Mouse (Mus musculus) megakaryocyte progenitor cell, adult 5-6 weeks (primary cell): Measurements from ENCODE around the gene Olfr1331. TPM values are rescaled to one million over a fixed set of nuclear protein-coding genes. Genes with fewer than 3 reads are reported as not detected.
"Not testable (repeated sequence)": the region's sequence is repeated elsewhere in the genome, so short reads cannot be mapped to it uniquely, and the experiment has no call there.

ENCODE experiments used
- ATAC-seq: replicated peaks from 2 replicates; pipeline ENCODE4 v1.8.0; 2016; ENCODE audit warnings: mild to moderate bottlenecking, moderate TSS enrichment, inconsistent platforms; ENCODE audit not compliant: poor library complexity
- total RNA-seq, 2 experiments: library from RNA; stranded (forward) in 1 of 2; stranded (reverse) in 1 of 2; fragments of 157-497, 149-512 nt in 1 of 2; fragments of 200-1000 nt in 1 of 2; gene quantifications; 2 replicates each; pipeline versions ENCODE4 v1.2.3 to v1.2.4; 2015 to 2017

Olfr1331 gene
- total RNA-seq (2015): not detected in 2 replicates
- not detected in 2 replicates for total RNA-seq (2017)

DNA sequence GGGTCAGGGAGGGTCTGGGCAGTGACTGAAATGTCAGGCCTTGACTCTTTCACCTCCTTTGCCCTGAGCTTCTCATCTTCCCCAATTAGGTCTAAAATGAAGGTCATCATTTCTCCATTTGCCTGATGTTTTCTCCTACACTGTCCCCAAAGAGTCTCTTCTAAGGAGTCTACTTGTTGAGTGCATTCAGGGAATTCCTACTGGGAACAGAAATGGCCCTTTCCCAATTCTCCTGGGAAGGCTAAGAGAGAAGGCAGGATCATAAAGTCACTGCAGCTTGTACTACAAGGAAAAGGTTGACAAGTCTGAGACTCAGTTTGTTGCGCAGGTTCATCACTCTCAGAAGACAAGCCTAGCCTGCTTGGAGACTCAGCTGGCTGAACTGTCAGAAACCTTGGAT, at the start of gene Olfr1331:
Olfr1331 (plus strand) TSS at position 301 of the 400 bp plus-strand sequence.
- ATAC-seq: no peak

- no peak for ATAC-seq
Observed at GRCm38 (mm10) chr4:118818921-118819320, 45.5 kb upstream of the Olfr1331 start.

- ATAC-seq: no peak
Observed at GRCm38 (mm10) chr4:118836179-118836578, 28.3 kb upstream of the Olfr1331 start, which contains the start of gene Olfr1333. Gene Olfr1333 (minus strand): TSS chr4:118836279.

GRCm38 (mm10) chr4:118861791-118862190, 2.7 kb upstream of the Olfr1331 start:
- ATAC-seq: no peak

- ATAC-seq: no peak
Observed at GRCm38 (mm10) chr4:118862704-118863103, 1.7 kb upstream of the Olfr1331 start.

- no peak for ATAC-seq
Observed at GRCm38 (mm10) chr4:118867566-118867965, 3.1 kb downstream of the Olfr1331 start.

- ATAC-seq: no peak
Observed at GRCm38 (mm10) chr4:118888297-118888696, 23.8 kb downstream of the Olfr1331 start, which contains the start of gene Olfr1330. Gene Olfr1330 (plus strand): TSS chr4:118888597.

- ATAC-seq: no peak
Observed at GRCm38 (mm10) chr4:118901981-118902380, 37.5 kb downstream of the Olfr1331 start.

DNA sequence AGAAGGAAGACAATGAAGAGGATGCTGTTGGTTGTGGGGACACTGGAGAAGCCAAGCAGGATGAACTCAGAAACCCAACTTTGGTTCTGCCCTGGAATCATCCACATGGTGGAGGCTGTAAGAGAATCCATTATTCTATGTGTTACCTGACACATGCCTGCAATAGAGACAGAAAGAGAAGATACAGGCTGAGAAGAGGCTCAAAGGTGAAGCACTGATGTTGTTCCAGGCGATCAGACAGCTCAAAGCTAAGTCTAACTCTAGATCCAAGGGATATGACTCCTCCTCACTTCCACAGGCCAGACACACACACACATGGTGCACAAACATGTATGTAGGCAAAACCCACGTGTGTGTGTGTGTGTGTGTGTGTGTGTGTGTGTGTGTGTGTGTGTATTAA, 52.9 kb downstream of the Olfr1331 start, which contains the start of gene Olfr1329:
Olfr1329 (minus strand) TSS at position 101 of the 400 bp plus-strand sequence.
- not testable (repeated sequence) for ATAC-seq

Other genes starting within 250 kb of the Olfr1331 start
- 1.2 and 1.5 TPM in 2 replicates for gene Cfap57, start 243.9 kb upstream of the Olfr1331 start, total RNA-seq (2015)
- 3.5 and 4.3 TPM in 2 replicates for gene Cfap57, start 243.9 kb upstream of the Olfr1331 start, total RNA-seq (2017)
- gene Ebna1bp2, start 243.8 kb upstream of the Olfr1331 start, total RNA-seq (2015): 144 and 146 TPM in 2 replicates
- gene Ebna1bp2, start 243.8 kb upstream of the Olfr1331 start, total RNA-seq (2017): 133 and 168 TPM in 2 replicates
- not detected in 2 replicates for gene Olfr62, start 205.7 kb upstream of the Olfr1331 start, total RNA-seq (2015)
- not detected in 2 replicates for gene Olfr62, start 205.7 kb upstream of the Olfr1331 start, total RNA-seq (2017)
- gene Olfr1342, start 171.9 kb upstream of the Olfr1331 start, total RNA-seq (2015): not detected in 2 replicates
- not detected in 2 replicates for gene Olfr1342, start 171.9 kb upstream of the Olfr1331 start, total RNA-seq (2017)
- gene Olfr1341, start 161.1 kb upstream of the Olfr1331 start, total RNA-seq (2015): not detected in 2 replicates
- not detected in 2 replicates for gene Olfr1341, start 161.1 kb upstream of the Olfr1331 start, total RNA-seq (2017)
- not detected in 2 replicates for gene Olfr1340, start 144.5 kb upstream of the Olfr1331 start, total RNA-seq (2015)
- gene Olfr1340, start 144.5 kb upstream of the Olfr1331 start, total RNA-seq (2017): not detected in 2 replicates
- gene Olfr1339, start 132.5 kb upstream of the Olfr1331 start, total RNA-seq (2015): not detected in 2 replicates
- not detected in 2 replicates for gene Olfr1339, start 132.5 kb upstream of the Olfr1331 start, total RNA-seq (2017)
- gene Olfr1338, start 105.9 kb upstream of the Olfr1331 start, total RNA-seq (2015): not detected in 2 replicates
- gene Olfr1338, start 105.9 kb upstream of the Olfr1331 start, total RNA-seq (2017): not detected in 2 replicates
- not detected in 2 replicates for gene Olfr1337, start 82.1 kb upstream of the Olfr1331 start, total RNA-seq (2015)
- not detected in 2 replicates for gene Olfr1337, start 82.1 kb upstream of the Olfr1331 start, total RNA-seq (2017)
- gene Olfr1335, start 54.7 kb upstream of the Olfr1331 start, total RNA-seq (2015): not detected in 2 replicates
- not detected in 2 replicates for gene Olfr1335, start 54.7 kb upstream of the Olfr1331 start, total RNA-seq (2017)
- not detected in 2 replicates for gene Olfr1333, start 28.4 kb upstream of the Olfr1331 start, total RNA-seq (2015)
- gene Olfr1333, start 28.4 kb upstream of the Olfr1331 start, total RNA-seq (2017): not detected in 2 replicates
- not detected in 2 replicates for gene Olfr1330, start 23.9 kb downstream of the Olfr1331 start, total RNA-seq (2015)
- not detected in 2 replicates for gene Olfr1330, start 23.9 kb downstream of the Olfr1331 start, total RNA-seq (2017)
- gene Olfr1329, start 52.8 kb downstream of the Olfr1331 start, total RNA-seq (2015): not detected in 2 replicates
- not detected in 2 replicates for gene Olfr1329, start 52.8 kb downstream of the Olfr1331 start, total RNA-seq (2017)
- gene Olfr1328, start 74.0 kb downstream of the Olfr1331 start, total RNA-seq (2015): 0.02 TPM in 1 of 2 replicates, not detected in the other
- not detected in 2 replicates for gene Olfr1328, start 74.0 kb downstream of the Olfr1331 start, total RNA-seq (2017)
- not detected in 2 replicates for gene Lao1, start 96.9 kb downstream of the Olfr1331 start, total RNA-seq (2015)
- not detected in 2 replicates for gene Lao1, start 96.9 kb downstream of the Olfr1331 start, total RNA-seq (2017)
- 7.7 and 11.5 TPM in 2 replicates for gene Slc2a1, start 244.1 kb downstream of the Olfr1331 start, total RNA-seq (2015)
- gene Slc2a1, start 244.1 kb downstream of the Olfr1331 start, total RNA-seq (2017): 7.4 and 8.6 TPM in 2 replicates